Mouse (Mus musculus) liver, embryonic 15.5 days (tissue): ENCODE data around the gene Mgat5b. TPM values are rescaled to one million over a fixed set of nuclear protein-coding genes. Genes with fewer than 3 reads are reported as not detected.
"Not testable (repeated sequence)": the region's sequence is repeated elsewhere in the genome, so short reads cannot be mapped to it uniquely, and the experiment has no call there.

Experiments used
- ATAC-seq: fragments of 200-750 bp; cut with Nextera tagmentation; 2 replicates; pipeline ENCODE4 v1.8.0; 2017; ENCODE audit warnings: moderate number of reproducible peaks, mild to moderate bottlenecking, moderate library complexity; ENCODE audit not compliant: insufficient read depth
- H3K27ac ChIP-seq: fragments of 300-500 bp; sonication (generic); replicated peaks from 2 replicates; pipeline ENCODE4 v1.5.1; 2015; ENCODE audit warnings: mild to moderate bottlenecking, inconsistent platforms
- H3K27me3 ChIP-seq: fragments of 300-500 bp; sonication (generic); 2 replicates; pipeline ENCODE4 v1.6.1; 2015; ENCODE audit warnings: mild to moderate bottlenecking, inconsistent platforms
- H3K36me3 ChIP-seq: fragments of 300-500 bp; sonication (generic); replicated peaks from 2 replicates; pipeline ENCODE4 v1.6.1; 2015; ENCODE audit warnings: moderate library complexity, mild to moderate bottlenecking, inconsistent platforms
- H3K4me1 ChIP-seq: fragments of 300-500 bp; sonication (generic); replicated peaks from 2 replicates; pipeline ENCODE4 v1.6.1; 2015; ENCODE audit warnings: inconsistent platforms
- H3K4me2 ChIP-seq: fragments of 300-500 bp; sonication (generic); 2 replicates; pipeline ENCODE4 v1.6.1; 2015; ENCODE audit warnings: moderate library complexity, mild to moderate bottlenecking, inconsistent platforms
- H3K4me3 ChIP-seq: fragments of 300-500 bp; sonication (generic); replicated peaks from 2 replicates; pipeline ENCODE4 v1.5.1; 2015; ENCODE audit warnings: mild to moderate bottlenecking, inconsistent platforms
- H3K9ac ChIP-seq: fragments of 300-500 bp; sonication (generic); 2 replicates; pipeline ENCODE4 v1.6.1; 2015; ENCODE audit warnings: moderate library complexity, mild to moderate bottlenecking, inconsistent platforms
- H3K9me3 ChIP-seq: fragments of 300-500 bp; sonication (generic); replicated peaks from 2 replicates; pipeline ENCODE4 v1.6.1; 2016; ENCODE audit warnings: inconsistent platforms
- WGBS: fragments of 180-500 bp; shearing (Covaris S2); methylation state at CpG from one replicate; pipeline ENCODE4 v1.1.7; 2015; ENCODE audit warnings: mixed read lengths; ENCODE audit not compliant: insufficient replicate concordance; 5-methylcytosine and 5-hydroxymethylcytosine counted together
- polyA plus RNA-seq: library from polyadenylated mRNA; unstranded; fragments of >200 nt; fragmentation: Nextera tagmentation; extraction: Ambion mirVana; gene quantifications from 2 replicates; pipeline ENCODE4 v1.2.1, GENCODE M21; 2015

Gene Mgat5b
- polyA plus RNA-seq, 1 experiment from 2014 or later: not detected

- peaks cover 19% of the 10 kb centered on the region for H3K27me3 ChIP-seq
- no peak for ATAC-seq
- H3K4me2 ChIP-seq: no peak overlapping the region
- H3K36me3 ChIP-seq: no peaks in the 10 kb centered on the region
- WGBS: 49% methylated on average over 5 of the region's 5 CpGs
- H3K27ac ChIP-seq: no peak overlapping the region
- no peaks in the 10 kb centered on the region; the same call in 1 of the 2 replicates for H3K4me1 ChIP-seq
- H3K9ac ChIP-seq: no peak overlapping the region
- H3K9me3 ChIP-seq: no peaks in the 10 kb centered on the region
- no peak overlapping the region for H3K4me3 ChIP-seq
Measured at GRCm38 (mm10) chr11:116887136-116887535, 31.5 kb upstream of the Mgat5b start.

- Histone ChIP-seq H3K9me3 (no peaks in the 10 kb centered on the region), H3K27me3 (peaks cover 15% of the 10 kb centered on the region; the same call in 1 of the 2 replicates), H3K4me2 (no peak overlapping the region), H3K27ac (no peak overlapping the region), H3K4me1 (no peaks in the 10 kb centered on the region), H3K9ac (no peak overlapping the region), H3K36me3 (no peaks in the 10 kb centered on the region), H3K4me3 (no peak overlapping the region)
- 61% methylated on average over 19 of the region's 19 CpGs for WGBS
- no peak for ATAC-seq
Measured at GRCm38 (mm10) chr11:116893532-116894442, 24.9 kb upstream of the Mgat5b start.

- Histone ChIP-seq H3K27ac (no peak overlapping the region), H3K4me2 (no peak overlapping the region), H3K27me3 (0 out of 2 replicates have a peak, but pooled peaks cover 12% of the 10 kb centered on the region), H3K36me3 (no peaks in the 10 kb centered on the region), H3K4me1 (no peaks in the 10 kb centered on the region), H3K9ac (no peak overlapping the region), H3K4me3 (no peak overlapping the region), H3K9me3 (no peaks in the 10 kb centered on the region)
- 70% methylated on average over 3 of the region's 3 CpGs for WGBS
- no peak for ATAC-seq
Measured at GRCm38 (mm10) chr11:116895402-116895801, 23.3 kb upstream of the Mgat5b start.

- no peaks in the 10 kb centered on the region for H3K36me3 ChIP-seq
- peaks cover 16% of the 10 kb centered on the region for H3K27me3 ChIP-seq
- H3K9me3 ChIP-seq: no peaks in the 10 kb centered on the region
- no peak overlapping the region for H3K27ac ChIP-seq
- ATAC-seq: no peak
- WGBS: 81% methylated on average over 12 of the region's 12 CpGs
- H3K4me2 ChIP-seq: no peak overlapping the region
- H3K4me1 ChIP-seq: no peaks in the 10 kb centered on the region
- H3K4me3 ChIP-seq: no peak overlapping the region
- no peak overlapping the region for H3K9ac ChIP-seq
Measured at GRCm38 (mm10) chr11:116899247-116899646, 19.4 kb upstream of the Mgat5b start.

- not testable (repeated sequence) for H3K4me2 ChIP-seq, H3K27ac ChIP-seq, H3K4me3 ChIP-seq, H3K4me1 ChIP-seq, H3K9ac ChIP-seq, H3K36me3 ChIP-seq, H3K9me3 ChIP-seq, ATAC-seq
- peaks cover 44% of the 10 kb centered on the region for H3K27me3 ChIP-seq
- WGBS: 71% methylated on average over 10 of the region's 10 CpGs
Measured at GRCm38 (mm10) chr11:116902588-116902987, 16.1 kb upstream of the Mgat5b start.

- no peak for ATAC-seq
- Histone ChIP-seq H3K4me2 (peak overlapping the region; percentile 44), H3K4me1 (peaks cover 9% of the 10 kb centered on the region), H3K36me3 (no peaks in the 10 kb centered on the region), H3K27me3 (peaks cover 48% of the 10 kb centered on the region), H3K9ac (no peak overlapping the region), H3K9me3 (no peaks in the 10 kb centered on the region), H3K27ac (no peak overlapping the region), H3K4me3 (no peak overlapping the region)
- WGBS: 5% methylated on average over 23 of the region's 23 CpGs
Measured at GRCm38 (mm10) chr11:116905741-116906456, 12.8 kb upstream of the Mgat5b start.

- H3K4me2 ChIP-seq: no peak overlapping the region
- WGBS: 73% methylated on average over 16 of the region's 16 CpGs
- no peak for ATAC-seq
- H3K27me3 ChIP-seq: peaks cover 43% of the 10 kb centered on the region
- no peaks in the 10 kb centered on the region for H3K4me1 ChIP-seq
- no peak overlapping the region for H3K27ac ChIP-seq
- H3K4me3 ChIP-seq: no peak overlapping the region
- H3K9ac ChIP-seq: no peak overlapping the region
- no peaks in the 10 kb centered on the region for H3K36me3 ChIP-seq
- no peaks in the 10 kb centered on the region for H3K9me3 ChIP-seq
Measured at GRCm38 (mm10) chr11:116913573-116913972, 5.1 kb upstream of the Mgat5b start.

- Histone ChIP-seq H3K4me3 (no peak overlapping the region), H3K9me3 (no peaks in the 10 kb centered on the region), H3K4me1 (peaks cover 7% of the 10 kb centered on the region; the same call in 1 of the 2 replicates), H3K9ac (no peak overlapping the region), H3K27ac (no peak overlapping the region), H3K36me3 (no peaks in the 10 kb centered on the region), H3K4me2 (no peak overlapping the region), H3K27me3 (peaks cover 51% of the 10 kb centered on the region)
- WGBS: 43% methylated on average over 5 of the region's 5 CpGs
- no peak for ATAC-seq
Measured at GRCm38 (mm10) chr11:116914267-116914885, 4.3 kb upstream of the Mgat5b start.

GRCm38 (mm10) chr11:116915241-116915640, 3.4 kb upstream of the Mgat5b start:
- no peak for ATAC-seq
- Histone ChIP-seq H3K4me3 (no peak overlapping the region), H3K27ac (no peak overlapping the region), H3K27me3 (peaks cover 60% of the 10 kb centered on the region), H3K36me3 (no peaks in the 10 kb centered on the region), H3K9ac (no peak overlapping the region), H3K9me3 (no peaks in the 10 kb centered on the region), H3K4me2 (no peak overlapping the region), H3K4me1 (peaks cover 7% of the 10 kb centered on the region; the same call in 1 of the 2 replicates)
- WGBS: 48% methylated on average over 3 of the region's 3 CpGs

GRCm38 (mm10) chr11:116917361-116917760, 1.3 kb upstream of the Mgat5b start:
- no peaks in the 10 kb centered on the region for H3K9me3 ChIP-seq
- H3K4me3 ChIP-seq: no peak overlapping the region
- no peak overlapping the region for H3K9ac ChIP-seq
- no peak overlapping the region for H3K4me2 ChIP-seq
- 32% methylated on average over 7 of the region's 7 CpGs for WGBS
- no peak overlapping the region for H3K27ac ChIP-seq
- ATAC-seq: no peak
- H3K27me3 ChIP-seq: peaks cover 76% of the 10 kb centered on the region
- peaks cover 7% of the 10 kb centered on the region; the same call in 1 of the 2 replicates for H3K4me1 ChIP-seq
- H3K36me3 ChIP-seq: no peaks in the 10 kb centered on the region
